Comparison of ENCODE assay signal across 8 mouse cellular contexts in the genomic region with DNA sequence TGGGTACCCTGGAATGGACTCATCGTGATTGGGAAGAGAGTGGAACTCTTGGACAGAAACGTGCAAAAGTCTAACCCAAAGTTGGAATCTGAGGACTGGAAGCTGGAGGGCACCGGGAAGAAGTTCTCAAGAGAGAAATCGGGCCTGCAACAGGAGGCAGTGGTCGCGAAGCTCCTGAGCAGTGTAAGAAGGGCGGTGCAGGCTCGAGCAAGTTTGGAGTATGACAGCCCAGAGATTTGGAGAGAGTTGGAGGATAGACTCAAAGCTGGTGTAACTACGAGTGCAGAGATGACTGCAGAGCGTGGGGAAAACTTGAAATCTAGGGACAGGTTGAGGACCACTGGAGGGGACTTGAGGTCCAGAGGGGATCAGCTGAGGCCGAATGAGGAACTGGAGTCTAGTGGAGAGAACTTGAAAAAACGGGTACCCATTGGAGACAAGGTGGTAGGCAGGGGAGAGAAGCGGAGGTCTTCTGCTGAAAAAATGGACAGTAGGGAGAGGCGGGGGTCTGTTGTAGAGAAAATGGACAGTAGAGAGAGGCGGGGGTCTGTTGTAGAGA. TPM values are rescaled to one million over a fixed set of nuclear protein-coding genes. Genes with fewer than 3 reads are reported as not detected.
A peak's percentile ranks its signal among the peaks of the same experiment; 100 is the strongest.
DNase-seq lines count a peak whose midpoint lies in the region; ATAC-seq and TF ChIP-seq lines count a peak whose summit lies in the region.

No protein-coding gene starts in this region.

- peak overlapping the region; percentile 62 for H3K9ac ChIP-seq in forebrain, embryonic 16.5 days (replicated peaks; ENCODE audit: low read depth, low read length)
- peak overlapping the region; percentile 67 for H3K9ac ChIP-seq in liver, embryonic 15.5 days

- 53% methylated on average over 15 of the region's 15 CpGs for WGBS in forebrain, embryonic 16.5 days
- WGBS in liver, embryonic 15.5 days (ENCODE audit: insufficient replicate concordance): 20% methylated on average over 15 of the region's 15 CpGs

- DNase-seq in heart, adult 11 months: peak; percentile 91
- DNase-seq in heart, adult 8-10 months (ENCODE audit: low spot score): no peak
- no peak for DNase-seq in yolk sac, embryonic 10.5 days (ENCODE audit: low spot score)
- DNase-seq in layer of hippocampus, adult 8-10 months (ENCODE audit: low spot score in 2 of 2): no peak

- no peaks in the 10 kb centered on the region for H3K9me3 ChIP-seq in E14TG2a.4 (ENCODE audit: low read length)
- H3K9me3 ChIP-seq in forebrain, embryonic 16.5 days (ENCODE audit: control insufficient read depth, low read length): no peaks in the 10 kb centered on the region
- H3K9me3 ChIP-seq in liver, embryonic 15.5 days (replicated peaks): no peaks in the 10 kb centered on the region

- no peaks in the 10 kb centered on the region for H3K36me3 ChIP-seq in E14TG2a.4 (ENCODE audit: insufficient read depth, low read length)
- H3K36me3 ChIP-seq in forebrain, embryonic 16.5 days (ENCODE audit: control insufficient read depth, insufficient read depth): no peaks in the 10 kb centered on the region
- H3K36me3 ChIP-seq in liver, embryonic 15.5 days (replicated peaks): no peaks in the 10 kb centered on the region

- ATAC-seq in forebrain, embryonic 16.5 days: no peak
- no peak for ATAC-seq in liver, embryonic 15.5 days (ENCODE audit: insufficient read depth)
- no peak for ATAC-seq in cerebellum, adult (ENCODE audit: insufficient number of reproducible peaks, low FRiP score, low TSS enrichment)

- H3K4me3 ChIP-seq in E14TG2a.4 (replicated peaks; ENCODE audit: low read length): peak overlapping the region; percentile 80
- H3K4me3 ChIP-seq in forebrain, embryonic 16.5 days (replicated peaks; ENCODE audit: low read length): peak overlapping the region; percentile 63
- peak overlapping the region; percentile 68 for H3K4me3 ChIP-seq in liver, embryonic 15.5 days (replicated peaks)

- H3K4me1 ChIP-seq in E14TG2a.4 (replicated peaks; ENCODE audit: low read depth, low read length): peaks cover 51% of the 10 kb centered on the region
- peaks cover 18% of the 10 kb centered on the region for H3K4me1 ChIP-seq in forebrain, embryonic 16.5 days (replicated peaks; ENCODE audit: control insufficient read depth, insufficient read depth, low read length)
- H3K4me1 ChIP-seq in liver, embryonic 15.5 days (replicated peaks): peaks cover 47% of the 10 kb centered on the region

- H3K27ac ChIP-seq in forebrain, embryonic 16.5 days (ENCODE audit: low read length): no peak overlapping the region; the same call in 1 of the 2 replicates
- peak overlapping the region; percentile 71 for H3K27ac ChIP-seq in liver, embryonic 15.5 days (replicated peaks)

- TF ChIP-seq CTCF in E14TG2a.4 (conservative IDR thresholded peaks at IDR 0.05; ENCODE audit: low read length): no peak

- H3K4me2 ChIP-seq in forebrain, embryonic 16.5 days (ENCODE audit: low read length): peak overlapping the region; percentile 85
- H3K4me2 ChIP-seq in liver, embryonic 15.5 days: peak overlapping the region; percentile 98

- H3K27me3 ChIP-seq in E14TG2a.4 (ENCODE audit: insufficient read depth, low read length): no peaks in the 10 kb centered on the region
- H3K27me3 ChIP-seq in forebrain, embryonic 16.5 days (replicated peaks; ENCODE audit: control insufficient read depth, insufficient read depth, low read length): no peaks in the 10 kb centered on the region
- no peaks in the 10 kb centered on the region for H3K27me3 ChIP-seq in liver, embryonic 15.5 days

RNA-seq across cellular contexts. Expression of a gene that starts 0.8 kb away (rescaled TPM):
- total RNA-seq in heart, adult 8-10 months (2022): 1 to 10 TPM; 3.7 to 6.5 (median 6.0) TPM
- 76.1 and 87.8 TPM in 2 replicates for polyA plus RNA-seq in forebrain, embryonic 16.5 days (2015; fragmentation: Nextera tagmentation; extraction: Ambion mirVana)
- 6.8 and 7.0 TPM in 2 replicates for polyA plus RNA-seq in liver, embryonic 15.5 days (2015; fragmentation: Nextera tagmentation; extraction: Ambion mirVana)
- total RNA-seq in layer of hippocampus, adult 8-10 months (2022): 10 to 100 TPM; 86.8 to 95.2 (median 88.6) TPM

RNA-seq across cellular contexts. Expression of a gene that starts 7.6 kb away (rescaled TPM):
- 1 to 10 TPM in 1 of 4 experiments, under 1 TPM in 3; 0.52 to 1.4 (median 0.81) TPM for total RNA-seq in heart, adult 8-10 months (2022)
- polyA plus RNA-seq in forebrain, embryonic 16.5 days (2015; fragmentation: Nextera tagmentation; extraction: Ambion mirVana): 0.32 and 0.70 TPM in 2 replicates
- polyA plus RNA-seq in liver, embryonic 15.5 days (2015; fragmentation: Nextera tagmentation; extraction: Ambion mirVana): 0.12 TPM in 1 of 2 replicates, not detected in the other
- 10 to 100 TPM in 2 of 4 experiments, 1 to 10 TPM in 2; 7.4 to 12.1 (median 9.6) TPM for total RNA-seq in layer of hippocampus, adult 8-10 months (2022)

RNA-seq across cellular contexts. Expression of a gene that starts 20.9 kb away (rescaled TPM):
- 100 to 1,000 TPM; 142 to 201 (median 170) TPM for total RNA-seq in heart, adult 8-10 months (2022)
- 3,630 and 3,701 TPM in 2 replicates for polyA plus RNA-seq in forebrain, embryonic 16.5 days (2015; fragmentation: Nextera tagmentation; extraction: Ambion mirVana)
- 992 and 1,073 TPM in 2 replicates for polyA plus RNA-seq in liver, embryonic 15.5 days (2015; fragmentation: Nextera tagmentation; extraction: Ambion mirVana)
- 1,000 to 10,000 TPM; 1,240 to 1,334 (median 1,291) TPM for total RNA-seq in layer of hippocampus, adult 8-10 months (2022)

RNA-seq across cellular contexts. Expression of a gene that starts 23.0 kb away (rescaled TPM):
- total RNA-seq in heart, adult 8-10 months (2022): 10 to 100 TPM; 15.8 to 27.3 (median 21.9) TPM
- 56.0 and 60.5 TPM in 2 replicates for polyA plus RNA-seq in forebrain, embryonic 16.5 days (2015; fragmentation: Nextera tagmentation; extraction: Ambion mirVana)
- polyA plus RNA-seq in liver, embryonic 15.5 days (2015; fragmentation: Nextera tagmentation; extraction: Ambion mirVana): 14.0 and 16.4 TPM in 2 replicates
- 10 to 100 TPM; 29.0 to 38.5 (median 33.8) TPM for total RNA-seq in layer of hippocampus, adult 8-10 months (2022)

RNA-seq across cellular contexts. Expression of a gene that starts 37.4 kb away (rescaled TPM):
- 10 to 100 TPM in 2 of 4 experiments, 1 to 10 TPM in 2; 6.5 to 11.2 (median 9.5) TPM for total RNA-seq in heart, adult 8-10 months (2022)
- polyA plus RNA-seq in forebrain, embryonic 16.5 days (2015; fragmentation: Nextera tagmentation; extraction: Ambion mirVana): 30.2 and 39.1 TPM in 2 replicates
- 16.0 and 17.5 TPM in 2 replicates for polyA plus RNA-seq in liver, embryonic 15.5 days (2015; fragmentation: Nextera tagmentation; extraction: Ambion mirVana)
- 10 to 100 TPM; 14.4 to 23.9 (median 22.1) TPM for total RNA-seq in layer of hippocampus, adult 8-10 months (2022)

Comparison
In these comparisons a context has a peak if more than half of its experiments do, and no peak if none do; other contexts are left out.
1. RNA of a gene that starts 0.8 kb away (total RNA-seq): 86.8 to 95.2 TPM in layer of hippocampus, adult 8-10 months; 3.7 to 6.5 TPM in heart, adult 8-10 months; every median in the first group is over 10 times any median in the second.
2. RNA of a gene that starts 20.9 kb away (total RNA-seq): 1,240 to 1,334 TPM in layer of hippocampus, adult 8-10 months; 142 to 201 TPM in heart, adult 8-10 months; every median in the first group is over 4 times any median in the second.
3. Peak in every context shown above with its lines, with median percentiles within 50 percentile points of each other: H3K4me3 ChIP-seq.